Mouse (Mus musculus): Measurements from ENCODE around the gene Aldh1a2. TPM values are rescaled to one million over a fixed set of nuclear protein-coding genes. Genes with fewer than 3 reads are reported as not detected.
A peak's percentile ranks its signal among the peaks of the same experiment; 100 is the strongest.

The Aldh1a2 gene
- 1 to 10 TPM in 3 of 4 experiments, under 1 TPM in 1; 0.88 to 6.4 (median 3.0) TPM for total RNA-seq (2022)

DNA sequence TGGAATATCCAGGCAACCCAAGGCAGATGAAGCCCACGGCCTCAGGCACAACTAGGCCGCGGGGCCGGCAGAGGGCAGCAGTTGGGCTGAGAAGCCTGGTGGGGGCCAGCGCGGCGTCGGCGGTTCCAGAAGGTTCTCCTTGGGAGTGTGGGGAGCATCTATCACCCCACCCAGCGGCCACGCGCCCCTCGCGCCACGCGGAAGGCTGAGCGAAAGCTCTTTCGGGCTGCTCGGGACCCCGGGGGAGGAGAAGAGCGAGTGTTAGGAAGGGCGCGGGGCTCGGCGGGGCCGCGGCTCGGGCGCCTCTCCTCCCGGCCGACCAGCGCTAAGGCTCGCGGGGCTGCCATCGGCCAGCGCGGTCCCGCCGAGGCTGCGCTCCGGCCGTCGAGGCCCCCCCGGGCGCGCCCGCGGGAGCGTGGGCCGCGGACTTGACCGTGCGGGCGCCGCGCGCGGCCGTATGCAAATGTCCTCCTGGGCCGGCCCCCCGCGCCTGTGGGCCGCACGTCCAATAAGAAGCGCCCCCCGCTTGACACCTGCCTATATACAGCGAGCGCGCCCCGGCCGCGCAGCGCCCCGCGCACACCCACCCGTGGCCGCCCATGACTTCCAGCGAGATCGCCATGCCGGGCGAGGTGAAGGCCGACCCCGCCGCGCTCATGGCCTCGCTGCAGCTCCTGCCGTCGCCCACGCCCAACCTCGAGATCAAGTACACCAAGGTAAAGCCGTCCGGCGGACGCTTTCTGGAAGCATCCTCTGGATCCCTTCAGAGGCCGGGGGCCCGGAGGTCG, at the start of gene Aldh1a2:
Aldh1a2 (plus strand) TSS at position 542 of the 788 bp plus-strand sequence.
- DNase-seq (ENCODE audit: low spot score in 2 of 2) = peak; percentile 33 to 48

- DNase-seq (ENCODE audit: low spot score in 2 of 2) = no peak
Measured at GRCm38 (mm10) chr9:71166019-71166705, 49.4 kb upstream of the Aldh1a2 start.

DNA sequence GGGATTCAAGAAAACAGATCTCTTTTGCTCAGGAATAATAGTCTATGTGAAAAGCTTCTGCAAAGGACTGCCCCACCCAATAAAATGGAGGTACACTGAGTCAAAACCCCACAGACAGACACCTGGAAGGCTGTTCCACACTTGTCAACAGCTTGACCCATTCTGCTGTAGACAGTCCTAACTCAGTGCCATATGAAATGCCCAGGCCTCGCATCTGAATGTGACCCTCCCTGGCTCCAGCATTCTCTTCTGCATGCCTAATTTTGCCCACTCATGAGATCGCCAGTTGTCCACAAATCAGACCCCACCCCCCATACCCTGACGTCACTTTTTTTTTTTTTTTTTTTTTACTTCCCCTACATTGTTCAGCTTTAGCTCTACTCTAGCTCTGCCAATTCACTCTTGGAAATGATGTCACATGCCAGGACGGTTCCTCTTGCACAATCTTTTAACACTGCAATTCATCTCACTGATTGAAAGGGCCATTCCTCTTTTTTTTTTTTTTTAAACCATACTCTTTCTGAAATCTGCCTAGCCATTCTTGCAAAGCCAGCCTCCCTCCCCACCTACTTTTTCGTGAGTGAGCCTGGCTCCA, 48.6 kb upstream of the Aldh1a2 start:
- DNase-seq (ENCODE audit: low spot score in 2 of 2) = no peak

DNA sequence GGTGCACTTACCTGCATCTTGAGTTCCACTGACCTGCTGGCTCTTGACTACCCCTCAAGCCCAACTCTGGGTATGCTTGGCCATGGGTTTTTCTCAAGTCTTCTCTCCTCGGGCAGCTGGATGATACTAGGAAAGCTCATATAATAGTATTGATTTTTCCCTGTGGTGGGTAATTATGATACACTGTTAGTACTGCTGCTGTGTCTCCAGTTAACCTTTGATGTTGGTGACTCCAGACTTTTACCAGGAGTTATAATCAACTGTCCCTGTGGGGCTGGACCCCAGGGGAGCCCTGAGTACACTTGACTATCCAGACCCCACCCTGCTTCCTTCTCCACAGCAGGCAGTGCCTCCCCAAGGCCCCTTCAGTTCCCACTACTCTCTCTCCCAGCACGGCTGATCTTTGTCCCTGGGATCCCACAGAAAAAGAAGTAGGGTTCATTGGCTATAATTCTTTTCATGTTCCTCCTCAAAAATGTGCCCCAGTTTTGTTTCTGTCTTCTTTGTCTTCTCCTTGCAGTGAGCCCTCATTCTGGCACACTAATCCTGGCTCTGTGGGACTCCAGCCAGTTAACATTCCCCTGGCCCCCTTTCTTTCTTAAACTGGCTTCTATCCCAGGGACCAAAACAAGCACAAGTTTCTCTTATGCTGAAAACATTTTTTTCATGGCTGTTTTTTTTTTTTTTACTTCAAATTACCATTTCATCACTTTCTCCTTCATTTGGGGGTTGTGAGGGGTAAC, 47.9 kb upstream of the Aldh1a2 start:
- no peak for DNase-seq (ENCODE audit: low spot score in 2 of 2)

GRCm38 (mm10) chr9:71168511-71168910, 47.1 kb upstream of the Aldh1a2 start, which contains the start of gene Aqp9:
Gene Aqp9, minus strand, starts transcription at chr9:71168682.
- no peak for DNase-seq (ENCODE audit: low spot score in 2 of 2)

GRCm38 (mm10) chr9:71173533-71173932, 42.1 kb upstream of the Aldh1a2 start:
- DNase-seq (ENCODE audit: low spot score in 2 of 2) = no peak

- DNase-seq (ENCODE audit: low spot score in 2 of 2) = no peak
Measured at GRCm38 (mm10) chr9:71174316-71174975, 41.1 kb upstream of the Aldh1a2 start.

DNA sequence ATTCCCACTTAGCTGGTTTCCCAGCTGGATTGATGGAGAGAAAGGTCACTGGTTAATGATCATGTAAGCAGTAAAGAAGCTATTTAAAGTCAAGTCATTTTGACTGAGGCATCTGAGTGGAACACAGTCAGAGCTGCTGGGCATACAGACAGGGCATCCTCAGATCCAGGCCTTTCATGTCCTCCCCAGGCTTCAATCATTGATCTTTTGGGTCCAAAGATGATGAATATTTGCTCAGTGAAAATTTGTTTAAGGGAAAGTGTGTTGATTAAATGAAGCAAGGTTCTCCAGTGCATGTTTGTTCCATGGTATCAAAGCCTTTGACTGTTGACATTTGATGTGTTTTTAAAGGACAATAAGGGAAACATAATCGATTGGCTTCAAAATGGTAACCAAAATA, 39.9 kb upstream of the Aldh1a2 start:
- no peak for DNase-seq (ENCODE audit: low spot score in 2 of 2)

DNA sequence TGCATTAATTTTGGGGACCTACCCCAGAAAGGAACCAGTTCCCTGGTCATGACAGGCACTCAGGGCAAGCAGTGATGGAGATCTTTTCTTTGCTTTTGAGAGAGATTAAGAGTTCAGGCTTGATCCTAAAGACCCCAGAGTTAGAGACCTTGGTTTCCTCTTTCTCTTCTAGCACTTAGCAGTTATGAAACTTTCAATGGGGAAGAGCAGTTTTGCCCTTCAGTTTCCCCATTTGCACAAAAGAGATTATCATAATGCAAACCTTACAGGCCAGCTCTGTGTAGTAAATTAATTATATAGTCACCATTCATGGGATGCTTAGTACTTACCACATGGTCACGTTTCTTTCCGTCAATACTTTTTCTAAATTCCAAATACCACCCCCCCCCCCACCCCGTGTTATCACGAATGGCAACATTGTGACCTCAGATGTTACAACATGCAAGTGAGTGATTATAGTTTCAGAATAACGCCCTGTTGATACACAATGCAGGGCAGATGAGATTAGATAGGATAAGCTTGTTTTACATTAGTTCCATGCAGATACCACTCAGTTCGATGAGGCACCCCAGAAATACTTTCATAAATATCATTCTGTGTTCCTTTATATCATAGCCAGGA, 36.2 kb upstream of the Aldh1a2 start:
- DNase-seq (ENCODE audit: low spot score in 2 of 2) = no peak

- DNase-seq (ENCODE audit: low spot score in 2 of 2) = no peak
Measured at GRCm38 (mm10) chr9:71179964-71180700, 35.5 kb upstream of the Aldh1a2 start.

DNA sequence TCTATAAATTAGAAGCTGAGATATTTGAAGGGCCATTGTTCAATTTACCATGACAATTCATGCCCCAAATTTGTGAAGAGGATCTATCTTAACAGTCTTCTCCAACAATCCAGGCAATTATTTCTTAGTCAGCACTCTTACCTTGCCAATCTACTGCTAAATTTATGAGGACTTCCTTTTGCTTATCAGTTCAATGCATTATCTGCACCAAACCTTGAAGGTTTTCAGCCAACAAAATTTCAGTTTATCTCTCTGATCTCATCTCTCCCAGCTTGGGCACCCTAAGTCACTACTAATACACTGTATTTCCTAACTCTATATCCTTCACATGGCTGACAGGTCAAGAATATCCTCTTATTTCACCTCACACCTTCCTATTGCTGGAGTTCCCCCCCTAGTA, 30.3 kb upstream of the Aldh1a2 start:
- DNase-seq (ENCODE audit: low spot score in 2 of 2) = no peak

- DNase-seq (ENCODE audit: low spot score in 2 of 2) = no peak
Measured at GRCm38 (mm10) chr9:71185823-71186222, 29.8 kb upstream of the Aldh1a2 start.

DNA sequence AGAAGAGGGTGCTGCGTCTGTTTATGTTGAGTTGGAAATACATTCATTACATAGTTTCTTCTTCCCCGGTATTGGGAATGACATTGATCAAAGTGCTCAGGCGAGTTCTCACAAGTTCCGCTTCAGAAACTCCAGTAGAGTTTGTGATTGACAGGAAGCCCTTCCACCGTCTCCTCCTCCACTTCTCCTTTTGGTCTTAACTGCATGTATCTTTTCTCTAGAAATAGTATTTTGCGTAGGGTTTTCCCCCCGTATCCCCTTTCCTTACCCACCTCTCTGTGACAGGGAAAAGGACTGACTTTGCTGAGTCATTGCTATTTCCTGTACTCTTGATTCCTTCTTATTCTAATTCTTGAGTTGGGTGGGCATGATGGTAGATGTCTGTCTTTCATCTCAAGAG, 28.2 kb upstream of the Aldh1a2 start:
- no peak for DNase-seq (ENCODE audit: low spot score in 2 of 2)

DNA sequence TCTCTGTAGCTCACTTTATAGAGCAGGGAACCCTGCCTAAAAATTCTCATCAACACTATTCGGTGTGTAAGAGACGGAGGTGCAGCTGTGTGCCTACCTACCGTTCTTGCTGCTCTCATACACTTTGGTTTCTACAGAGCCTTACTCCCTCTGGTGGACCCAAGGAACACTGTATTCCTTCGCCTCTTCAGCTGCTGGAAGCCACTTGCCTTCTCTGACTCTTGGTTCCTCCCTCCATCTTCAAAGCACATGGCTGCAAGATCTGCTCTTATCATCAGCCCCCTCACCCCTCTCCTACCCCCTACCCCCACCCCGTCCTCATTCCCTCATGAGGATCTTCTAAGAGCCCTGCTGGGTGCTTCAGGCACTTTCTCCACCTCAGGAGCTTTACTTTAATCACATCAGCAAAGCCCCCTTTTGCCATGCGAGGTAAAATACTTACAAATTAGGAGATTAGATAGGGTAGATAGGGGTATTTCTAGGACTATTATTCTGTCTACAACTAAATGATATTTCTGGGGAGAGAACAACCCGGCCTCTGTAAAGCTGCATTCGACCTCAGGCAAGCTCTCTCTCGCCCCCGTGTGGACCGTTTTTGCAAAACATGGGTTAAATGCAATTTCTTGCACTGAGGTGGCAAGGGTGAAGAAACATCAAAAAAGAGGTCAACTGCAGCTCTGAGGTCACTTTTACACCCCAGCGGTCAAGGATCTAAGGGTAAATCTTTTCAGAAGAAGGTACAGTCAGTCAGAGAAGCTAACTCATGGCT, 26.8 kb upstream of the Aldh1a2 start:
- peak; percentile 16 to 18 for DNase-seq (ENCODE audit: low spot score in 2 of 2)

GRCm38 (mm10) chr9:71198826-71199225, 16.8 kb upstream of the Aldh1a2 start:
- DNase-seq (ENCODE audit: low spot score in 2 of 2) = no peak

DNA sequence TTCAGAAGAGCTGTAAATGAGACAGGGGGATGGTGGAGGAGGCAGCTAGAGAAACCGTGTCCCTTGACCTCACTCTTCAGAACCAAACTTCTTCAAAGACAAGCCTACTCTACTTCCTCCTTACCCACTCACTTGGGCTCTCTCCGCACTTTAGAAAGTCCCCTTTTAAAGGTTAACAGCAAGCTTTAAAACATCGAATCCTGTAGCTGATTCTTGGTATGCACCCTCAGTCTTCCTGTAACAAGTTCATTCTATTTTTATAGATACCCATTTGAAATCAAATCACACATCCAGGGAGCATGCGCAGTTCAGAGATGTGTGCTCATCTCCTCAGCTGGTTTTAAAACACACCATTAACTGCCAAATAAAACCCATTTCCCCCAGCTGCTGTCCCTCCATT, 13.3 kb upstream of the Aldh1a2 start:
- DNase-seq (ENCODE audit: low spot score in 2 of 2) = no peak

DNA sequence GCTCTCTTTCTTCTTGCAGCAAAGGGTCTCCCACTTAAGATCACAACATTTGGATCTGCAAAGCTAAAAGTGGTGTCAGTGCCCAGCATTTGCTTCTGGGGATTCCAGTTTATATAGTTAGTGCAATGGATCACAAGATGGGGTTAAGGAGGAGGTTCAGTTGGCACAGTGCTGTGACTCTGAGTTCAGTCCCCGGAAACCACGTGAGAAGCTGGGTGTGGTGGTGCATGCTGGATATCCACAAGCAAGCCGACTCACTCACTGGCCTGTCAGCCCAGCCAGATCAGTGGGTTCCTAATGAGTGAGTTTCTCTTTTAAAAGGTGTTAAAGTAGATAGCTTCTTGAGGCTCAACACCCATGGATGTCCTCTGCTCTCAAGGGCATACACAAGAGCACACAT, 6.3 kb upstream of the Aldh1a2 start:
- DNase-seq (ENCODE audit: low spot score in 2 of 2) = no peak

DNA sequence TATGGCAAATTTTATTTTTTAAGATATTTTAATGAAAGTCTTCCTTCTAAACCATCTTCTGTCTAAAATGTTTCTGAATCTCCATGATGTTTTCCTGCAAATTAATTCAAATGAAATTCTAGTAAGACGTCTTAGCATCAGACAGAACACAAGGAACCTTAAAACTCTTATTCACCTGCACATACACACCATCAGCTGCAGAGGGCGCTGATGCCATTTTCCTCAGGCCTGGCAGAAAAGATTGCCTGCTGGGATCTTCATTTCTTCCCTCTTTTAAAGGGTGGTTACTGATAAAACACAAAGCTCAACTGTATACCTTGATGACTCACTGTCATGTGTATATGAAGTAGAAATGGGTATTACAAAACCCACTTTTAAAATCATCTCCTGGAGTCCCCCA, 4.7 kb upstream of the Aldh1a2 start:
- DNase-seq (ENCODE audit: low spot score in 2 of 2) = no peak

- DNase-seq (ENCODE audit: low spot score in 2 of 2) = no peak
Measured at GRCm38 (mm10) chr9:71213636-71214035, 2.0 kb upstream of the Aldh1a2 start.

Data from gastrocnemius, adult 8-10 months (tissue).